Mouse (Mus musculus): Measurements from ENCODE around the gene Dnah12.

DNA sequence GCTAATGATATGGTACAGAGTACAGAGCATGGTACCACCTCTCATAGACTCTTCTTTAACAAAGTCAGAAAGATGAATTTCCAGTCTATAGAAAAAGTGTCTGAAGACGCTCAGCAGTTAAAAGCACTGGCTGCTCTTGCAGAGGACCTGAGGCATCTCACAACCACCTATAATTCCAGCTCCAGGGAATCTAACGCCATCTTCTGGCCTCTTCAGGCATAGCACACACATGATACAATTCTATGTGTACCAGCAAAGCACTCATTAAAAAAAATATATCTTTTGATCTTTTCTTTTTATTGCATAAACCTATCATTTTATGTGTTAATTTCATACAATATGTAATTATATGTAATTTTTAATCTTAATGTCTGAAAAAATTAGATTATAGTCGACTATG is 121.8 kb downstream of the Dnah12 start:
- TF ChIP-seq MEF2A (IDR thresholded peaks at IDR 0.05; ENCODE audit: extremely low read depth, insufficient replicate concordance, low read depth, low read length, poor library complexity, severe bottlenecking): no peak
- peak; percentile 41 to 63 (median 46) for TF ChIP-seq CTCF (IDR thresholded peaks at IDR 0.05 in 2 of 3, conservative IDR thresholded peaks at IDR 0.05 in 1 of 3; ENCODE audit: control insufficient read depth in 1 of 3, insufficient read depth in 1 of 3, low read depth in 2 of 3, low read length in 3 of 3, poor library complexity in 1 of 3, severe bottlenecking in 1 of 3)
- TF ChIP-seq CHD1 (IDR thresholded peaks at IDR 0.05; ENCODE audit: low read depth, low read length): no peak
- TF ChIP-seq TCF12 (IDR thresholded peaks at IDR 0.05; ENCODE audit: low read depth, low read length): no peak
- TF ChIP-seq POLR2A (IDR thresholded peaks at IDR 0.05; ENCODE audit: control insufficient read depth in 1 of 2, insufficient read depth in 1 of 2, low read depth in 1 of 2, low read length in 2 of 2, poor library complexity in 1 of 2): no peak

Data from MEL (cell line).